Mouse (Mus musculus): Measurements from ENCODE around the gene Gm17555.
"Not testable (repeated sequence)": the region's sequence is repeated elsewhere in the genome, so short reads cannot be mapped to it uniquely, and the experiment has no call there.

Gene Gm17555

GRCm38 (mm10) chr2:126214800-126215199, at the start of gene Gm17555:
Gene Gm17555, plus strand, starts transcription at chr2:126215100.
- not testable (repeated sequence) for DNase-seq (ENCODE audit: low read depth, low spot score)

GRCm38 (mm10) chr2:126165277-126166018, 49.5 kb upstream of the Gm17555 start:
- no peak for DNase-seq (ENCODE audit: low read depth, low spot score)

- no peak for DNase-seq (ENCODE audit: low read depth, low spot score)
Observed at GRCm38 (mm10) chr2:126166335-126166734, 48.6 kb upstream of the Gm17555 start.

GRCm38 (mm10) chr2:126166848-126167617, 47.9 kb upstream of the Gm17555 start:
- no peak for DNase-seq (ENCODE audit: low read depth, low spot score)

- no peak for DNase-seq (ENCODE audit: low read depth, low spot score)
Observed at GRCm38 (mm10) chr2:126171427-126171826, 43.5 kb upstream of the Gm17555 start.

- no peak for DNase-seq (ENCODE audit: low read depth, low spot score)
Observed at GRCm38 (mm10) chr2:126191306-126191705, 23.6 kb upstream of the Gm17555 start.

- no peak for DNase-seq (ENCODE audit: low read depth, low spot score)
Observed at GRCm38 (mm10) chr2:126192129-126192528, 22.8 kb upstream of the Gm17555 start.

GRCm38 (mm10) chr2:126195631-126196356, 19.1 kb upstream of the Gm17555 start:
- DNase-seq (ENCODE audit: low read depth, low spot score), result no peak

GRCm38 (mm10) chr2:126198971-126199370, 15.9 kb upstream of the Gm17555 start:
- no peak for DNase-seq (ENCODE audit: low read depth, low spot score)

GRCm38 (mm10) chr2:126211011-126211680, 3.8 kb upstream of the Gm17555 start:
- no peak for DNase-seq (ENCODE audit: low read depth, low spot score)

- DNase-seq (ENCODE audit: low read depth, low spot score), result no peak
Observed at GRCm38 (mm10) chr2:126227581-126227980, 12.7 kb downstream of the Gm17555 start.

- DNase-seq (ENCODE audit: low read depth, low spot score), result no peak
Observed at GRCm38 (mm10) chr2:126231731-126232130, 16.8 kb downstream of the Gm17555 start.

- DNase-seq (ENCODE audit: low read depth, low spot score), result no peak
Observed at GRCm38 (mm10) chr2:126236905-126237304, 22.0 kb downstream of the Gm17555 start.

- DNase-seq (ENCODE audit: low read depth, low spot score), result peak; percentile 13
Observed at GRCm38 (mm10) chr2:126245446-126245845, 30.5 kb downstream of the Gm17555 start.

- no peak for DNase-seq (ENCODE audit: low read depth, low spot score)
Observed at GRCm38 (mm10) chr2:126248536-126248935, 33.6 kb downstream of the Gm17555 start.

GRCm38 (mm10) chr2:126252211-126252610, 37.3 kb downstream of the Gm17555 start:
- DNase-seq (ENCODE audit: low read depth, low spot score), result no peak

All from ES-CJ7 (cell line).